Mouse (Mus musculus) thymus, adult 2 months (tissue): Measurements from ENCODE around the gene Ric8b.

Source experiments
- CTCF ChIP-seq: fragments of 200-500 bp; IDR thresholded peaks from 2 replicates; pipeline ENCODE4 v1.5.1; 2012; ENCODE audit warnings: mild to moderate bottlenecking, control low read depth, low read length, moderate library complexity, borderline replicate concordance; ENCODE audit not compliant: control insufficient read depth, poor library complexity, insufficient read depth; ENCODE audit errors: extremely low read depth
- POLR2A ChIP-seq: fragments of 200-500 bp; IDR thresholded peaks from 2 replicates; pipeline ENCODE4 v1.6.1; 2012; ENCODE audit warnings: mild to moderate bottlenecking, low read length, control low read depth, moderate library complexity; ENCODE audit not compliant: control insufficient read depth, poor library complexity, insufficient read depth; ENCODE audit errors: extremely low read depth

GRCm38 (mm10) chr10:84963126-84963525 is 45.7 kb downstream of the Ric8b start:
- no peak for TF ChIP-seq CTCF
- TF ChIP-seq POLR2A: no peak
